Mouse (Mus musculus): ENCODE measurements around the gene Cdkn3.
A peak's percentile ranks its signal among the peaks of the same experiment; 100 is the strongest.
"Not testable (repeated sequence)": the region's sequence is repeated elsewhere in the genome, so short reads cannot be mapped to it uniquely, and the experiment has no call there.

Cdkn3 gene

GRCm38 (mm10) chr14:46782187-46782828 is 22.0 kb downstream of the Cdkn3 start:
- ATAC-seq (ENCODE audit: insufficient number of reproducible peaks, low FRiP score, low TSS enrichment) = no peak

- no peak for ATAC-seq (ENCODE audit: insufficient number of reproducible peaks, low FRiP score, low TSS enrichment)
Measured at GRCm38 (mm10) chr14:46783327-46783926, 23.1 kb downstream of the Cdkn3 start.

GRCm38 (mm10) chr14:46785247-46785646 is 24.9 kb downstream of the Cdkn3 start:
- ATAC-seq (ENCODE audit: insufficient number of reproducible peaks, low FRiP score, low TSS enrichment) = no peak

GRCm38 (mm10) chr14:46787454-46787786 is 27.1 kb downstream of the Cdkn3 start:
- peak; percentile 17; the same call in 1 of the 2 replicates for ATAC-seq (ENCODE audit: insufficient number of reproducible peaks, low FRiP score, low TSS enrichment)

- ATAC-seq (ENCODE audit: insufficient number of reproducible peaks, low FRiP score, low TSS enrichment) = peak; percentile 96
Measured at GRCm38 (mm10) chr14:46787787-46788504, 27.6 kb downstream of the Cdkn3 start, which contains the start of gene Cnih1. Gene Cnih1, minus strand, starts transcription at chr14:46788411.

GRCm38 (mm10) chr14:46788505-46788901 is 28.2 kb downstream of the Cdkn3 start:
- peak; percentile 13; the same call in 1 of the 2 replicates for ATAC-seq (ENCODE audit: insufficient number of reproducible peaks, low FRiP score, low TSS enrichment)

GRCm38 (mm10) chr14:46790303-46790702 is 30.0 kb downstream of the Cdkn3 start:
- no peak for ATAC-seq (ENCODE audit: insufficient number of reproducible peaks, low FRiP score, low TSS enrichment)

GRCm38 (mm10) chr14:46790723-46791122 is 30.4 kb downstream of the Cdkn3 start:
- ATAC-seq (ENCODE audit: insufficient number of reproducible peaks, low FRiP score, low TSS enrichment) = no peak

GRCm38 (mm10) chr14:46794157-46794556 is 33.8 kb downstream of the Cdkn3 start:
- ATAC-seq (ENCODE audit: insufficient number of reproducible peaks, low FRiP score, low TSS enrichment) = no peak

GRCm38 (mm10) chr14:46800684-46801345 is 40.5 kb downstream of the Cdkn3 start:
- no peak for ATAC-seq (ENCODE audit: insufficient number of reproducible peaks, low FRiP score, low TSS enrichment)

- no peak for ATAC-seq (ENCODE audit: insufficient number of reproducible peaks, low FRiP score, low TSS enrichment)
Measured at GRCm38 (mm10) chr14:46803259-46803658, 42.9 kb downstream of the Cdkn3 start.

- ATAC-seq (ENCODE audit: insufficient number of reproducible peaks, low FRiP score, low TSS enrichment) = no peak
Measured at GRCm38 (mm10) chr14:46803791-46804190, 43.5 kb downstream of the Cdkn3 start.

- ATAC-seq (ENCODE audit: insufficient number of reproducible peaks, low FRiP score, low TSS enrichment) = no peak
Measured at GRCm38 (mm10) chr14:46806186-46806585, 45.8 kb downstream of the Cdkn3 start.

GRCm38 (mm10) chr14:46807927-46808326 is 47.6 kb downstream of the Cdkn3 start:
- no peak for ATAC-seq (ENCODE audit: insufficient number of reproducible peaks, low FRiP score, low TSS enrichment)

- no peak for ATAC-seq (ENCODE audit: insufficient number of reproducible peaks, low FRiP score, low TSS enrichment)
Measured at GRCm38 (mm10) chr14:46815640-46816039, 55.3 kb downstream of the Cdkn3 start.

- no peak for ATAC-seq (ENCODE audit: insufficient number of reproducible peaks, low FRiP score, low TSS enrichment)
Measured at GRCm38 (mm10) chr14:46816916-46817622, 56.7 kb downstream of the Cdkn3 start.

GRCm38 (mm10) chr14:46818743-46819142 is 58.4 kb downstream of the Cdkn3 start:
- no peak for ATAC-seq (ENCODE audit: insufficient number of reproducible peaks, low FRiP score, low TSS enrichment)

- not testable (repeated sequence) for ATAC-seq (ENCODE audit: insufficient number of reproducible peaks, low FRiP score, low TSS enrichment)
Measured at GRCm38 (mm10) chr14:46819961-46820360, 59.6 kb downstream of the Cdkn3 start.

Measured in cerebellum, adult (tissue).